ENCODE assay signal across 18 mouse cellular contexts in genomic region chr2:84347376-84347775, GRCm38 (mm10).
"Had no signal": no experiment of that assay in that cellular context is flagged by ENCODE, and none has a peak within 500 bp of the region (broad histone marks: within the 10 kb centered on the region; RNA-seq: fewer than 3 reads in every experiment).

No protein-coding gene starts in this region.

- H3K4me1 ChIP-seq: midbrain, embryonic 10.5 days; midbrain, embryonic 12.5 days; neural tube, embryonic 12.5 days had no signal

- H3K27ac ChIP-seq: liver, embryonic 14.5 days; midbrain, embryonic 10.5 days; midbrain, embryonic 12.5 days; neural tube, embryonic 12.5 days had no signal

- H3K36me3 ChIP-seq: midbrain, embryonic 10.5 days; midbrain, embryonic 12.5 days; neural tube, embryonic 12.5 days had no signal

- ATAC-seq: midbrain, embryonic 16.5 days had no signal

- H3K4me3 ChIP-seq: midbrain, embryonic 10.5 days; midbrain, embryonic 12.5 days; myocyte; neural tube, embryonic 12.5 days had no signal

- H3K9me3 ChIP-seq: midbrain, embryonic 10.5 days; midbrain, embryonic 12.5 days; neural tube, embryonic 12.5 days had no signal

- DNase-seq: lung, adult 18-20 months; lung, embryonic 14.5 days; lung, postnatal 10 days; lung, postnatal 4 days; midbrain, embryonic 14.5 days; retina, postnatal 1 day; right cerebral cortex, adult 18-20 months; right cerebral cortex, postnatal 25 days; right cerebral cortex, postnatal 4 days; spleen, adult 18-20 months; thymus, adult 2 months; thymus, postnatal 36 days had no signal

- H3K27me3 ChIP-seq: midbrain, embryonic 12.5 days; neural tube, embryonic 12.5 days had no signal
